Mouse (Mus musculus): ENCODE measurements around the gene Atox1. TPM values are rescaled to one million over a fixed set of nuclear protein-coding genes. Genes with fewer than 3 reads are reported as not detected.

Atox1 gene
- polyA plus RNA-seq, 1 experiment: 237 TPM

- Histone ChIP-seq H3K4me3 (ENCODE audit: extremely low read depth, insufficient read depth, insufficient read length) (no peak overlapping the region), H3K36me3 (ENCODE audit: control insufficient read depth, insufficient read depth, low read length) (peaks cover 11% of the 10 kb centered on the region), H3K4me1 (ENCODE audit: control insufficient read depth, insufficient read depth, insufficient read length) (peaks cover under 1% of the 10 kb centered on the region; the same call in 1 of the 2 replicates), H3K27ac (ENCODE audit: insufficient read depth, low read length) (no peak overlapping the region), H3K27me3 (ENCODE audit: control insufficient read depth, insufficient read depth, low read length) (no peaks in the 10 kb centered on the region)
- DNase-seq (ENCODE audit: low read depth in 1 of 2, low spot score in 2 of 2): no peak
- no peak for TF ChIP-seq POLR2A (IDR thresholded peaks at IDR 0.05; ENCODE audit: low read depth, low read length)
- TF ChIP-seq CTCF (IDR thresholded peaks at IDR 0.05; ENCODE audit: extremely low read depth, insufficient read depth, insufficient read length, insufficient replicate concordance): no peak
- 53% methylated on average over 2 of the region's 2 CpGs for WGBS
These were observed 5.9 kb downstream of the Atox1 start for GRCm38 (mm10) chr11:55455166-55455565.

DNA sequence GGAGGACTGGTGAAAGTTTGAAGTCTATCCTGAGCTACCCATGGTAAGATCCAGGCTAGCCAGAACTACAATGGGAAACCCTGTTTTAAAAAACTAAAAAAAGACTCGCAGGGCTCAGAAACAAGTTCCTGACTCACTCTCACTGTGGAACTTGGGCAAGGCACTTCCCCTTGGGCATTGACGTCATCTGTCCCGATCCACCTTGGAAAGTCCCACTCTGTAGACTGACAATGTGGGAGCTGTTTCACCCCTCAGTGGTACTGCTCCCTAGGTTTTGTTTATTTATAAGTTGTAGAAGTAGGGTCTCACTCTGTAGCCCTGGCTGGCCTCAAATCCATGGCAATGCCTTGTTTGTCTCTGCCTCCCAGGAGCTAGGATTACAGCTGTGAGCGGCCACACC is 7.4 kb downstream of the Atox1 start:
- Histone ChIP-seq H3K4me3 (ENCODE audit: extremely low read depth, insufficient read depth, insufficient read length) (no peak overlapping the region), H3K36me3 (ENCODE audit: control insufficient read depth, insufficient read depth, low read length) (peaks cover 17% of the 10 kb centered on the region), H3K27me3 (ENCODE audit: control insufficient read depth, insufficient read depth, low read length) (no peaks in the 10 kb centered on the region), H3K4me1 (ENCODE audit: control insufficient read depth, insufficient read depth, insufficient read length) (no peaks in the 10 kb centered on the region), H3K27ac (ENCODE audit: insufficient read depth, low read length) (peak overlapping the region; percentile 70)
- 72% methylated on average over 4 of the region's 4 CpGs for WGBS
- TF ChIP-seq CTCF (IDR thresholded peaks at IDR 0.05; ENCODE audit: extremely low read depth, insufficient read depth, insufficient read length, insufficient replicate concordance) (no peak), POLR2A (IDR thresholded peaks at IDR 0.05; ENCODE audit: low read depth, low read length) (no peak)
- DNase-seq (ENCODE audit: low read depth in 1 of 2, low spot score in 2 of 2): no peak

- Histone ChIP-seq H3K27me3 (ENCODE audit: control insufficient read depth, insufficient read depth, low read length) (no peaks in the 10 kb centered on the region), H3K4me3 (ENCODE audit: extremely low read depth, insufficient read depth, insufficient read length) (no peak overlapping the region), H3K36me3 (ENCODE audit: control insufficient read depth, insufficient read depth, low read length) (peaks cover 21% of the 10 kb centered on the region), H3K27ac (ENCODE audit: insufficient read depth, low read length) (no peak overlapping the region), H3K4me1 (ENCODE audit: control insufficient read depth, insufficient read depth, insufficient read length) (no peaks in the 10 kb centered on the region)
- no peak for DNase-seq (ENCODE audit: low read depth in 1 of 2, low spot score in 2 of 2)
- 59% methylated on average over 4 of the region's 4 CpGs for WGBS
- TF ChIP-seq POLR2A (IDR thresholded peaks at IDR 0.05; ENCODE audit: low read depth, low read length) (no peak), CTCF (IDR thresholded peaks at IDR 0.05; ENCODE audit: extremely low read depth, insufficient read depth, insufficient read length, insufficient replicate concordance) (no peak)
These were observed 10.7 kb downstream of the Atox1 start for GRCm38 (mm10) chr11:55450311-55450710.

DNA sequence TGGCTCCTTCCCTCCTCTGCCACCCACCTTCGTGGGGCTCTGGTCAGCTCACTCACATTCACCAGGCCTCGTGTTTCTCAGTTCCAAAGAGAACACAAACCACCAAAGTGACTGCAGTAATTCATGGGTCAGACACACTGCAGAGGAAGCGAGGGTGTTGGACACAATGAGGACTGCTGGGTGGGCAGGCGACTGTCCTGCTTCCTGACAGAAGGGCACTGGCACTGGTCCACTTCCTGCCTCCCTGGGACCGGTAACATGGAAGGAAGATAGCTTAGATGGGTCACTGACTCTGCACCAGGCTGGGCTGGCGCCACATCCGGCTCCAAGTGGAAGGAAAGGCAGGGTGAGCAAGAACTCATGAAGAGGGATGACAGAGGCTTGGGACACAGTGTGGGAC is 11.5 kb downstream of the Atox1 start:
- TF ChIP-seq POLR2A (IDR thresholded peaks at IDR 0.05; ENCODE audit: low read depth, low read length) (no peak), CTCF (IDR thresholded peaks at IDR 0.05; ENCODE audit: extremely low read depth, insufficient read depth, insufficient read length, insufficient replicate concordance) (no peak)
- Histone ChIP-seq H3K27me3 (ENCODE audit: control insufficient read depth, insufficient read depth, low read length) (no peaks in the 10 kb centered on the region), H3K36me3 (ENCODE audit: control insufficient read depth, insufficient read depth, low read length) (peaks cover 21% of the 10 kb centered on the region), H3K27ac (ENCODE audit: insufficient read depth, low read length) (peak overlapping the region; percentile 30; the same call in 1 of the 2 replicates), H3K4me3 (ENCODE audit: extremely low read depth, insufficient read depth, insufficient read length) (no peak overlapping the region), H3K4me1 (ENCODE audit: control insufficient read depth, insufficient read depth, insufficient read length) (no peaks in the 10 kb centered on the region)
- 73% methylated on average over 7 of the region's 7 CpGs for WGBS
- DNase-seq (ENCODE audit: low read depth in 1 of 2, low spot score in 2 of 2): no peak

GRCm38 (mm10) chr11:55446579-55446978 is 14.5 kb downstream of the Atox1 start:
- H3K27me3 ChIP-seq (ENCODE audit: control insufficient read depth, insufficient read depth, low read length): no peaks in the 10 kb centered on the region
- peaks cover 15% of the 10 kb centered on the region for H3K36me3 ChIP-seq (ENCODE audit: control insufficient read depth, insufficient read depth, low read length)
- 37% methylated on average over 4 of the region's 4 CpGs for WGBS
- peak in 1 of 2 experiments; percentile 43 for DNase-seq (ENCODE audit: low read depth in 1 of 2, low spot score in 2 of 2)
- no peaks in the 10 kb centered on the region for H3K4me1 ChIP-seq (ENCODE audit: control insufficient read depth, insufficient read depth, insufficient read length)
- TF ChIP-seq CTCF (IDR thresholded peaks at IDR 0.05; ENCODE audit: extremely low read depth, insufficient read depth, insufficient read length, insufficient replicate concordance) (peak; percentile 34; the same call in 1 of the 2 replicates), POLR2A (IDR thresholded peaks at IDR 0.05; ENCODE audit: low read depth, low read length) (no peak)
- H3K27ac ChIP-seq (ENCODE audit: insufficient read depth, low read length): no peak overlapping the region
- no peak overlapping the region for H3K4me3 ChIP-seq (ENCODE audit: extremely low read depth, insufficient read depth, insufficient read length)

- peak in 1 of 2 experiments; percentile 17 for DNase-seq (ENCODE audit: low read depth in 1 of 2, low spot score in 2 of 2)
- H3K4me1 ChIP-seq (ENCODE audit: control insufficient read depth, insufficient read depth, insufficient read length): no peaks in the 10 kb centered on the region
- TF ChIP-seq CTCF (IDR thresholded peaks at IDR 0.05; ENCODE audit: extremely low read depth, insufficient read depth, insufficient read length, insufficient replicate concordance) (peak; percentile 19; the same call in 1 of the 2 replicates), POLR2A (IDR thresholded peaks at IDR 0.05; ENCODE audit: low read depth, low read length) (no peak)
- no peak overlapping the region for H3K4me3 ChIP-seq (ENCODE audit: extremely low read depth, insufficient read depth, insufficient read length)
- WGBS: 0% methylated on average over 1 of the region's 1 CpGs
- H3K27ac ChIP-seq (ENCODE audit: insufficient read depth, low read length): no peak overlapping the region
- peaks cover 8% of the 10 kb centered on the region for H3K36me3 ChIP-seq (ENCODE audit: control insufficient read depth, insufficient read depth, low read length)
- no peaks in the 10 kb centered on the region for H3K27me3 ChIP-seq (ENCODE audit: control insufficient read depth, insufficient read depth, low read length)
These were observed 16.3 kb downstream of the Atox1 start for GRCm38 (mm10) chr11:55444772-55445171.

DNA sequence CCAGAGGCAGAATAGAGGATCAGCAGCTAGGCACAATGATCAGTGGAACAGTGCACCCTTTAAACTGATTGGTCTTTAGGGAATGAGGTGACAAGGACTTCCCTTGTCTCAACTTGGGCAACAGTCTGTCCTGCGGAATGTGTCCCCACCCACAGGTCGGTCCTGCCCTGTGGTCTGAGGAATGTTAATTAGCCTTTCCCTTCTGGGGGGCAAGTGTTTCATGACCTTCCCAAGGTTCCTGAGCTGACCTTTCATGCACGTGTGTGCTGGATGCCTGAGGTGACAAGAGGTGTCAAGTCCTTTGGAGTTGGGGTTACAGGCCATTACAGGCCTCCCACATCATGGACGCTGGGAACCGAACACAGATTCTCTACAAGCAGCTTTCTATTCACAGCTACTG is 21.3 kb downstream of the Atox1 start:
- no peak overlapping the region for H3K4me3 ChIP-seq (ENCODE audit: extremely low read depth, insufficient read depth, insufficient read length)
- H3K27me3 ChIP-seq (ENCODE audit: control insufficient read depth, insufficient read depth, low read length): no peaks in the 10 kb centered on the region
- H3K27ac ChIP-seq (ENCODE audit: insufficient read depth, low read length): no peak overlapping the region
- 90% methylated on average over 5 of the region's 5 CpGs for WGBS
- DNase-seq (ENCODE audit: low read depth in 1 of 2, low spot score in 2 of 2): no peak
- H3K36me3 ChIP-seq (ENCODE audit: control insufficient read depth, insufficient read depth, low read length): peaks cover 1% of the 10 kb centered on the region
- TF ChIP-seq CTCF (IDR thresholded peaks at IDR 0.05; ENCODE audit: extremely low read depth, insufficient read depth, insufficient read length, insufficient replicate concordance) (no peak), POLR2A (IDR thresholded peaks at IDR 0.05; ENCODE audit: low read depth, low read length) (no peak)
- no peaks in the 10 kb centered on the region for H3K4me1 ChIP-seq (ENCODE audit: control insufficient read depth, insufficient read depth, insufficient read length)

All from spleen, adult 2 months (tissue).